Mouse (Mus musculus) MEL (cell line): Measurements from ENCODE around the gene Aldh1a1.

Experiments
- CHD1 ChIP-seq: IDR thresholded peaks from 2 replicates; pipeline ENCODE4 v1.6.1; 2012; ENCODE audit warnings: low read depth, mild to moderate bottlenecking, inconsistent platforms, low read length, improper control_type of control experiment
- CTCF ChIP-seq, 3 experiments: IDR thresholded peaks in 2 of 3; conservative IDR thresholded peaks in 1 of 3; 2 replicates each; pipeline ENCODE4 v1.5.1; 2011 to 2012; ENCODE audit warnings: low read length in 3 of 3, low read depth in 2 of 3, mild to moderate bottlenecking in 2 of 3, improper control_type of control experiment in 1 of 3, inconsistent platforms in 1 of 3, mixed read lengths in 1 of 3, moderate library complexity in 1 of 3; ENCODE audit not compliant: control insufficient read depth in 1 of 3, insufficient read depth in 1 of 3, poor library complexity in 1 of 3, severe bottlenecking in 1 of 3
- POLR2A ChIP-seq, 2 experiments: IDR thresholded peaks; 2 replicates each; pipeline ENCODE4 v1.6.1; 2011 to 2012; ENCODE audit warnings: low read length in 2 of 2, mild to moderate bottlenecking in 2 of 2, control low read depth in 1 of 2, improper control_type of control experiment in 1 of 2, low read depth in 1 of 2, moderate library complexity in 1 of 2; ENCODE audit not compliant: control insufficient read depth in 1 of 2, insufficient read depth in 1 of 2, poor library complexity in 1 of 2
- SIN3A ChIP-seq: IDR thresholded peaks from 2 replicates; pipeline ENCODE4 v1.6.1; 2012; ENCODE audit warnings: low read length, improper control_type of control experiment, inconsistent platforms
- TAL1 ChIP-seq: IDR thresholded peaks from 2 replicates; pipeline ENCODE4 v1.6.1; 2012; ENCODE audit warnings: mild to moderate bottlenecking, inconsistent platforms, low read length, moderate library complexity, mixed read lengths
- ZNF384 ChIP-seq: IDR thresholded peaks from 2 replicates; pipeline ENCODE4 v1.6.1; 2012; ENCODE audit warnings: low read depth, mild to moderate bottlenecking, inconsistent platforms, low read length, improper control_type of control experiment

DNA sequence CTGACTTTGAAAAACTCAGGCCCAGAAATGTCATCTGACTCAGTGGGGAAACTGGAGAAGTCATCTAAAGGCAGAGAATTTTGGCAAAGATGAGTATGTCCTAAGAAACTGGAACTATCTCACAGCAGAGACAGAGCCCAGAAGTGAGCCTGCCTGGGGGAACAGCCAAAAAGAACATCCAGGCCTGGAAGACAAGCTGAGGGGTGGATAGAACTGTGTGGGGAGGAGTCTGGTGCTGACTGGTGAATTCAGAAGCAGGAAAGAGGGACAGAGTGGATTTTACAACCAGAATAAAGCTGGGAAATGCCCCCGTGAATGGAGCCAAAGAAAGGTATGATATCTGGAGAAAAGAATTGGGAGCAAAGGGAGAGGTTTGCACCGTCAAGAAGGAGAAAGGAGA is at the start of gene Aldh1a1:
- TF ChIP-seq POLR2A (IDR thresholded peaks at IDR 0.05; ENCODE audit: control insufficient read depth in 1 of 2, insufficient read depth in 1 of 2, low read depth in 1 of 2, low read length in 2 of 2, poor library complexity in 1 of 2) (no peak), TAL1 (no peak), CTCF (IDR thresholded peaks at IDR 0.05 in 2 of 3, conservative IDR thresholded peaks at IDR 0.05 in 1 of 3; ENCODE audit: control insufficient read depth in 1 of 3, insufficient read depth in 1 of 3, low read depth in 2 of 3, low read length in 3 of 3, poor library complexity in 1 of 3, severe bottlenecking in 1 of 3) (no peak), CHD1 (no peak), SIN3A (no peak), ZNF384 (no peak)
